Mouse (Mus musculus): ENCODE data around the gene Sept10. TPM values are rescaled to one million over a fixed set of nuclear protein-coding genes. Genes with fewer than 3 reads are reported as not detected.

Gene Sept10
- polyA plus RNA-seq, 1 experiment from 2014 or later, result 9.4 TPM

DNA sequence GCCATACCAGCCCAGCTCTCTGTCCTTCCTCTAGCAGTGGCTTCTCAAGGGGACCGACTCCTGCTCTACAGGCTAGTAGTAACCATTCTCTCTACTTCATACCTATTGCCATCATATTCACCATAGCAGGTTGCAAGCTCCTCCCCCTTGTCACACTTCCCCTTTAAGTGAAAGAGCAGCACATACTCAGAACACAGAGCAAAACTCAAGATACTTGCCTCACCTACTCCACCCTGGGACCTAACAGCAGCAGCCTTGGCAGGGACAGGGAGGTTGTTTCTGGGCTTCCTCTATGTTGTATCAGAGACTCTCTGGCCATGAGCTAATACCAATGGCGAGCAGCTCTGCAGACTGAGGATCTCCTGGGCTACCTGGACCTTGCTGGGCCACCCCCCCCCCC lies 96.2 kb downstream of the Sept10 start:
- Histone ChIP-seq H3K27ac (ENCODE audit: low read length) (no peak overlapping the region), H3K9ac (ENCODE audit: low read depth, low read length) (no peak overlapping the region), H3K4me2 (ENCODE audit: low read depth, low read length) (no peak overlapping the region), H3K4me1 (ENCODE audit: control insufficient read depth, low read depth, low read length) (no peaks in the 10 kb centered on the region), H3K9me3 (replicated peaks; ENCODE audit: control insufficient read depth, low read length) (no peaks in the 10 kb centered on the region), H3K4me3 (ENCODE audit: low read depth, low read length) (no peak overlapping the region), H3K27me3 (ENCODE audit: control insufficient read depth, insufficient read depth, low read depth, low read length) (no peaks in the 10 kb centered on the region), H3K36me3 (ENCODE audit: control insufficient read depth, insufficient read depth) (no peaks in the 10 kb centered on the region)
- WGBS (ENCODE audit: insufficient replicate concordance), result 50% methylated on average over 2 of the region's 2 CpGs
- no peak for ATAC-seq (ENCODE audit: low read depth)

DNA sequence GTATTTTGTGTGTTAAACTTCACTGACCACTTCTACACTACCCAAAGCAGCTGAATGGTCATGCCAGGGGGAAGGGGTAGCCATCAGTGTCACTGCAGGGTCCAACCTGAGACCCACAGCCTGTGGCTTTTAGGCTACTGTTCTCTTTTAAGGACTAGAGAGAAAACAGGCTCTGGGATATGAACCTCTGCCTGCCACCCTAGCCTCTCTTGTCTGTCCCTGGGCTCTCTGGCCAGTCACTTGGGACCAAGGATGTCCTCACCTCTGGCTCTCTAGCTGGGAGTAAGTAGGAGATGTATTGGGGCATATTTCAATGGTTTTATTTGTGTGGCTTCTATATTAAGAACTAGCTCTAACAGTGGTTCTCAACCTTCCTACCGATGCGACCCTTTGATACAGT lies 101.8 kb downstream of the Sept10 start:
- 58% methylated on average over 2 of the region's 2 CpGs for WGBS (ENCODE audit: insufficient replicate concordance)
- no peaks in the 10 kb centered on the region for H3K9me3 ChIP-seq (replicated peaks; ENCODE audit: control insufficient read depth, low read length)
- no peak for ATAC-seq (ENCODE audit: low read depth)

DNA sequence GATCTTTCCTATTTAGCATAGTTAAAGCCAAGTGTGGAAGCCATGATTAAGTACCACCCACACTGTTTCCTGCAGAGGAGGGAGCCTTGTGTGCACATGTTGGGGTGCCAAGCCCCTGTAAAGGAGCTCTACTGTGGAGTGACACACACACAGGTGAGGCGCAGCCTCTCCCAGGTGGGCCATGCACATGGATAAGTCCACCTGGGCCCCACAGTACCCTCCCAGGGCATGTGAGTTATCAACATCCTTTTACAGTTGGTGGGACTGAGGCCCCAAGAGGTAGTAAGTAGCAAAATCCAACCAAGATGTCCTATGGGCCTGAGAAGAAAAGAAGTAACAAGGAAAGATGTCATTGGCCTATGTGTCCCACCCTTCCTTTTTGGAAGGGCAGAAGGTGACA lies 102.6 kb downstream of the Sept10 start:
- ATAC-seq (ENCODE audit: low read depth), result no peak
- no peak overlapping the region for H3K4me2 ChIP-seq (ENCODE audit: low read depth, low read length)
- H3K27me3 ChIP-seq (ENCODE audit: control insufficient read depth, insufficient read depth, low read depth, low read length), result no peaks in the 10 kb centered on the region
- no peaks in the 10 kb centered on the region for H3K4me1 ChIP-seq (ENCODE audit: control insufficient read depth, low read depth, low read length)
- 77% methylated on average over 1 of the region's 1 CpGs for WGBS (ENCODE audit: insufficient replicate concordance)
- H3K36me3 ChIP-seq (ENCODE audit: control insufficient read depth, insufficient read depth), result no peaks in the 10 kb centered on the region
- H3K9ac ChIP-seq (ENCODE audit: low read depth, low read length), result no peak overlapping the region
- no peak overlapping the region for H3K4me3 ChIP-seq (ENCODE audit: low read depth, low read length)
- H3K27ac ChIP-seq (ENCODE audit: low read length), result no peak overlapping the region
- no peaks in the 10 kb centered on the region for H3K9me3 ChIP-seq (replicated peaks; ENCODE audit: control insufficient read depth, low read length)

More for the DNA sequence above, 101.8 kb downstream of the Sept10 start:
- H3K36me3 ChIP-seq (ENCODE audit: control insufficient read depth, insufficient read depth), result no peaks in the 10 kb centered on the region
- H3K27me3 ChIP-seq (ENCODE audit: control insufficient read depth, insufficient read depth, low read depth, low read length), result no peaks in the 10 kb centered on the region
- H3K4me2 ChIP-seq (ENCODE audit: low read depth, low read length), result no peak overlapping the region
- H3K4me1 ChIP-seq (ENCODE audit: control insufficient read depth, low read depth, low read length), result no peaks in the 10 kb centered on the region
- H3K9ac ChIP-seq (ENCODE audit: low read depth, low read length), result no peak overlapping the region
- no peak overlapping the region for H3K27ac ChIP-seq (ENCODE audit: low read length)
- H3K4me3 ChIP-seq (ENCODE audit: low read depth, low read length), result no peak overlapping the region

DNA sequence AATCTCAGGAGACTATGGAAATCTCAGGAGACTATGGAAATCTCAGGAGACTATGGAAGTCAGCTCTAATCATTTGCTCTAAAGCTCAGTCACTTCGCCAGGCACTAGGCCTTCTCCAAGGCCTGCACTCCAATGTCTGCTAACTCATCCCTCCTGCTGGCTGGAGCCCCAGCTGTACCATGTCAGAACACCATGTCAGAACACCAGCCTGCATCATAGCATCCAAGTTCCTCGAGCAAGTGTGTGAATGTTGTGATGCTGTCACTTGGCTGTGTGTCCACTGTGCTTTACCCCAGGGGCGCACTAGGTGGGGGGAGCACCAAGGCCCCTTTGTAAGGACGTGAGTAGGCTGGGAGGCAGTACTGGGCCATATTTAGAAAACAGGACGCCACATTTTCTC lies 104.1 kb downstream of the Sept10 start:
- WGBS (ENCODE audit: insufficient replicate concordance), result 51% methylated on average over 5 of the region's 5 CpGs
- H3K4me3 ChIP-seq (ENCODE audit: low read depth, low read length), result no peak overlapping the region

DNA sequence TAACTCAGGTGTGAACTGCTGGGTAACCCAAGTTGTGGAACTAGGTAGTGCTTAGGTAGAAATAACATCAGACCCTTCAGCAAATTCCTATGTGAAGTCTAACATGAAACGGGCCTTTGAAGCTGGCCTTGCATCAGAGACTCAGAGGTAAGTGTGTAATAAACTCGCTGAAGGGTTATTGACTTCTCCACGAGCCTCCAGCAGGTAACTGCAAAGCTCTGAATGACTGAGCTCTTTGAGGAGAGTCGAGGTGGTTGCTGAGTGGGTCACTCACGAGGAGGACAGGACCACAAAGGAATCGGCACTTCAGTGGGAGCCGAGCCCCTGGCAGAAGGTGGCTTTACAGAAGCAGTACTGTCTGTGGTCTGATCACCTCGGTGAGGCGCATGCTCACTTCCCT lies 105.3 kb downstream of the Sept10 start:
- Histone ChIP-seq H3K9me3 (replicated peaks; ENCODE audit: control insufficient read depth, low read length) (no peaks in the 10 kb centered on the region), H3K27me3 (ENCODE audit: control insufficient read depth, insufficient read depth, low read depth, low read length) (no peaks in the 10 kb centered on the region), H3K36me3 (ENCODE audit: control insufficient read depth, insufficient read depth) (no peaks in the 10 kb centered on the region), H3K4me1 (ENCODE audit: control insufficient read depth, low read depth, low read length) (no peaks in the 10 kb centered on the region), H3K27ac (ENCODE audit: low read length) (no peak overlapping the region), H3K4me2 (ENCODE audit: low read depth, low read length) (no peak overlapping the region), H3K9ac (ENCODE audit: low read depth, low read length) (no peak overlapping the region), H3K4me3 (ENCODE audit: low read depth, low read length) (no peak overlapping the region)
- WGBS (ENCODE audit: insufficient replicate concordance), result 47% methylated on average over 9 of the region's 9 CpGs
- ATAC-seq (ENCODE audit: low read depth), result no peak

More for the DNA sequence above, 104.1 kb downstream of the Sept10 start:
- H3K27ac ChIP-seq (ENCODE audit: low read length), result no peak overlapping the region
- H3K4me2 ChIP-seq (ENCODE audit: low read depth, low read length), result no peak overlapping the region
- H3K36me3 ChIP-seq (ENCODE audit: control insufficient read depth, insufficient read depth), result no peaks in the 10 kb centered on the region
- no peak for ATAC-seq (ENCODE audit: low read depth)
- no peaks in the 10 kb centered on the region for H3K4me1 ChIP-seq (ENCODE audit: control insufficient read depth, low read depth, low read length)
- no peaks in the 10 kb centered on the region for H3K9me3 ChIP-seq (replicated peaks; ENCODE audit: control insufficient read depth, low read length)
- no peak overlapping the region for H3K9ac ChIP-seq (ENCODE audit: low read depth, low read length)
- H3K27me3 ChIP-seq (ENCODE audit: control insufficient read depth, insufficient read depth, low read depth, low read length), result no peaks in the 10 kb centered on the region

DNA sequence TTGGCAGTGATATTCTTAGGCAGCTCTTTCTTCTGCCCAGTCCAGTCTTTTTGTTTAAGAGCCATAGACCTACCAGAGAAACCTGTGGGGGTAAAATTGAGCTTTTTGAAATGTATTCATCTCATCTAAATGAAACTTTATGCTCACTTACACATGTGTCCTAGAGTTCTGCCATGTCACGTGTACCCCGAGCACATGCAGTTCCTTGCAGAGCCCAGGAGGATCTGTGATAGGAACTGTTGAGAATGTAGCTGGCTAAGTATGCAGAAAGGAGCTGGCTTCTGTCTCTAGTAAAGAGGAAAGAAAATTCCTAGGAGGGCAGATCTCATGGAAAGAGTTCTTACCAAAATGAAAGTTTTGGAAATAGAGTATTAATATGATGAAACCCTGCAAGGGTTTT lies 106.0 kb downstream of the Sept10 start:
- no peak overlapping the region for H3K4me3 ChIP-seq (ENCODE audit: low read depth, low read length)
- WGBS (ENCODE audit: insufficient replicate concordance), result 68% methylated on average over 2 of the region's 2 CpGs
- no peaks in the 10 kb centered on the region for H3K27me3 ChIP-seq (ENCODE audit: control insufficient read depth, insufficient read depth, low read depth, low read length)
- H3K4me1 ChIP-seq (ENCODE audit: control insufficient read depth, low read depth, low read length), result no peaks in the 10 kb centered on the region
- H3K9me3 ChIP-seq (replicated peaks; ENCODE audit: control insufficient read depth, low read length), result no peaks in the 10 kb centered on the region
- no peak overlapping the region for H3K27ac ChIP-seq (ENCODE audit: low read length)
- ATAC-seq (ENCODE audit: low read depth), result no peak
- no peaks in the 10 kb centered on the region for H3K36me3 ChIP-seq (ENCODE audit: control insufficient read depth, insufficient read depth)
- H3K9ac ChIP-seq (ENCODE audit: low read depth, low read length), result no peak overlapping the region
- no peak overlapping the region for H3K4me2 ChIP-seq (ENCODE audit: low read depth, low read length)

DNA sequence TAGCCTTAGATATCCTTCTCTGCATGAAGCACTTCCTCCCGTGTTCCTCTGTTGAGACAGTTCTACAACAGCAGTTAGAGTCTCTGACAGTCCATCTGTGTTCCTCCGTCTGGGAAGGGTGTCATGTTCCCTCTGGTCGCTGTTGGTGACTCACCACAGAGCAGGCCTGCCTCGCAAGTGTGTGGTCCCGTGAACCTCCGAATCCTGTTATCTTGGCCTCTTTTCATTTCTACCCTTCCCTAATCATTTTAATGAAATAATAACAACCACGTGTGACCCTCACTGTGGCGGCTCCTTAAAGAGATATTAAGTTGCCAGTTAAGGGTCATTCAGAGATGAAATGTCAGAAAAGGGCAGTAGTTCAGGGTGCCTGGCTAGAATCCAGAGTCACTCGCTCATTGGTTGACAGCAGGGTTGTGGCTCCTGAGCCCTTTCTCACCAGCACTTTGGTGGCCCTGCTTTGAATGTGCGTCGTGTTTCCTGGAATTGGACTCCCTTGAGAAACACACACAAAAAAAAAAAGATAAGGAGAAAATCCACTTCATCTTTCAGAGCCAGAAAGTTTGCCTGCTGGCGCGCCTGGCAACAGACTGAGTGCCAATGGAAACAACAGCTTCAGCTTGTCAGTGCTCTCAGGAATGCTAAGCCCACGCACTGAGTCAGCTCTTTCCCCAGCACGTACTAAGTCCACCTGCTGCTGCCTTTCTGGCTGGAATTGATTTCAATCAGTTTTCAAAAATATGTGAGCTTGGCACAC lies 106.9 kb downstream of the Sept10 start:
- no peak overlapping the region for H3K4me2 ChIP-seq (ENCODE audit: low read depth, low read length)
- no peak overlapping the region for H3K4me3 ChIP-seq (ENCODE audit: low read depth, low read length)
- H3K4me1 ChIP-seq (ENCODE audit: control insufficient read depth, low read depth, low read length), result no peaks in the 10 kb centered on the region

DNA sequence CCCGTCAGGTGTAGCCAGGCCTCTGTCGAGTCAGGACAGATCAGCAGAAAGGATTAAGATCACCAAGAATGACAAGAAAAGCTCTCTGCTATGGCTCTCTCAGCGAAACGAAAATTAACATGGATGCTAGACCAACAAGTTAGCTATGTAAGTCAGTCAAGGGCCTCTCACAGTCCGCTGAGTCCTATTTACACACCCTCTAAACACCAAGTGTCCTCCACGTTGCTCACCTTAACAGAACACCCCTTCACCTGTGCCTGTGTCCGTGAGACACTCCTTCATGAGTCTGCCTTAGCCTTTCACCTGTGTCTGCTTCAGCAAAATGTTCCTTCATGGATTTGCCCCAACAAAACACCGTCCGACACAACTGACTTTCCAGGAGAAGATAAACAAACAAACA lies 108.3 kb downstream of the Sept10 start:
- Histone ChIP-seq H3K36me3 (ENCODE audit: control insufficient read depth, insufficient read depth) (no peaks in the 10 kb centered on the region), H3K4me3 (ENCODE audit: low read depth, low read length) (no peak overlapping the region), H3K27ac (ENCODE audit: low read length) (no peak overlapping the region), H3K27me3 (ENCODE audit: control insufficient read depth, insufficient read depth, low read depth, low read length) (no peaks in the 10 kb centered on the region), H3K4me1 (ENCODE audit: control insufficient read depth, low read depth, low read length) (no peaks in the 10 kb centered on the region), H3K9me3 (replicated peaks; ENCODE audit: control insufficient read depth, low read length) (no peaks in the 10 kb centered on the region), H3K9ac (ENCODE audit: low read depth, low read length) (no peak overlapping the region), H3K4me2 (ENCODE audit: low read depth, low read length) (no peak overlapping the region)
- WGBS (ENCODE audit: insufficient replicate concordance), result 65% methylated on average over 9 of the region's 9 CpGs
- ATAC-seq (ENCODE audit: low read depth), result no peak

More for the DNA sequence above, 106.9 kb downstream of the Sept10 start:
- no peak for ATAC-seq (ENCODE audit: low read depth)
- no peaks in the 10 kb centered on the region for H3K9me3 ChIP-seq (replicated peaks; ENCODE audit: control insufficient read depth, low read length)
- no peak overlapping the region for H3K27ac ChIP-seq (ENCODE audit: low read length)
- WGBS (ENCODE audit: insufficient replicate concordance), result 48% methylated on average over 15 of the region's 15 CpGs
- H3K27me3 ChIP-seq (ENCODE audit: control insufficient read depth, insufficient read depth, low read depth, low read length), result no peaks in the 10 kb centered on the region
- no peaks in the 10 kb centered on the region for H3K36me3 ChIP-seq (ENCODE audit: control insufficient read depth, insufficient read depth)
- no peak overlapping the region for H3K9ac ChIP-seq (ENCODE audit: low read depth, low read length)

DNA sequence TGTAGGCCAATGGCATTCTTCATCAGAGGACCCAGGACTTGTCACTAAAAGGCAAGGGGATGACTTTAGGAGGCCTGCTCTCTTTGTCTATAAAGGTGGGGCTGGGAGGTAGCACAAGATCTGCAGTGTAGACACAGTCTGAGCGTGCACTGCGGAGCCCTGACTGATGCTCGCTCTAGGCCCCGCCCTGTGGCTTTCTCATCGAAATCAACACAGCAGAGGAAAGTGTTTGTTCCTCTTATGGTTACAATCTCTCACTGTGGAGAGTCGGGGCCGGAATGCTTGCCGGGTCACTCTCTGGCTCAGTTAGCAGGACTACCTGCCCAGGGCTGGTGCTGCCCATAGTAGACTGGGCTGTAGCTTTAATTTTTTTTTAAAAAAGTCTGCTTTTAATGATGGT lies 108.9 kb downstream of the Sept10 start:
- Histone ChIP-seq H3K4me3 (ENCODE audit: low read depth, low read length) (no peak overlapping the region), H3K9ac (ENCODE audit: low read depth, low read length) (no peak overlapping the region), H3K9me3 (replicated peaks; ENCODE audit: control insufficient read depth, low read length) (no peaks in the 10 kb centered on the region), H3K4me2 (ENCODE audit: low read depth, low read length) (no peak overlapping the region), H3K36me3 (ENCODE audit: control insufficient read depth, insufficient read depth) (no peaks in the 10 kb centered on the region), H3K4me1 (ENCODE audit: control insufficient read depth, low read depth, low read length) (no peaks in the 10 kb centered on the region), H3K27me3 (ENCODE audit: control insufficient read depth, insufficient read depth, low read depth, low read length) (no peaks in the 10 kb centered on the region), H3K27ac (ENCODE audit: low read length) (no peak overlapping the region)
- no peak for ATAC-seq (ENCODE audit: low read depth)
- 46% methylated on average over 8 of the region's 8 CpGs for WGBS (ENCODE audit: insufficient replicate concordance)

All from liver, embryonic 16.5 days (tissue).